Mouse (Mus musculus) large intestine, adult 2 months (tissue): ENCODE measurements around the gene Nexn. TPM values are rescaled to one million over a fixed set of nuclear protein-coding genes. Genes with fewer than 3 reads are reported as not detected.
"Not testable (repeated sequence)": the region's sequence is repeated elsewhere in the genome, so short reads cannot be mapped to it uniquely, and the experiment has no call there.

ENCODE experiments used
- DNase-seq: peaks from one replicate; pipeline ENCODE4 v3.0.0-alpha.2; 2012; ENCODE audit warnings: low read depth, low spot score
- WGBS: fragments of 180-500 bp; shearing (Covaris S2); methylation state at CpG from one replicate; pipeline ENCODE4 v1.1.7; 2018; 5-methylcytosine and 5-hydroxymethylcytosine counted together
- polyA plus RNA-seq: library from polyadenylated mRNA; depleted of rRNA; stranded (reverse); fragments of >200 nt; gene quantifications from 2 replicates; pipeline ENCODE4 v1.2.3, GENCODE M21; 2012

Gene Nexn
- polyA plus RNA-seq, 1 experiment: 0.40 TPM

DNA sequence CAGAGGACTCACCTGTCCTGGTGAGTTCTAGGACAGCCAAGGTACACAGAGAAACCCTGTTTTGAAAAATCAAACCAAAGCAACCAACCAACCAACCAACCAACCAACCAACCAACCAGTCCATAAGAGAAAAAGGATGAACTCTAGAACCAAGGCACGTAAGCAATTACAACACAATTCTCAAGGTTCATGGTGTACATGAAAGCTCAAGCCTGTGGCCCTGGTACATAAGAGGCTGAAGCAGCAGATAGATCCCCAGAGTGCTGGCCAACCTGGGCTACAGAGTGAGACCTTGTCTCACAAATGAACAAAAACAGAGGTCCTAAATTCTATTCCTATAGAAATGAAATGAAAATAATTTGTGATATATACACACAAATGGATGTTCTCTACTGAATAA is 18.2 kb upstream of the Nexn start:
- 97% methylated on average over 1 of the region's 1 CpGs for WGBS
- no peak for DNase-seq

GRCm38 (mm10) chr3:152282126-152282525 is 16.0 kb upstream of the Nexn start:
- WGBS: 62% methylated on average over 3 of the region's 3 CpGs
- no peak for DNase-seq

GRCm38 (mm10) chr3:152278431-152278830 is 12.3 kb upstream of the Nexn start:
- WGBS: 72% methylated on average over 2 of the region's 2 CpGs
- no peak for DNase-seq

DNA sequence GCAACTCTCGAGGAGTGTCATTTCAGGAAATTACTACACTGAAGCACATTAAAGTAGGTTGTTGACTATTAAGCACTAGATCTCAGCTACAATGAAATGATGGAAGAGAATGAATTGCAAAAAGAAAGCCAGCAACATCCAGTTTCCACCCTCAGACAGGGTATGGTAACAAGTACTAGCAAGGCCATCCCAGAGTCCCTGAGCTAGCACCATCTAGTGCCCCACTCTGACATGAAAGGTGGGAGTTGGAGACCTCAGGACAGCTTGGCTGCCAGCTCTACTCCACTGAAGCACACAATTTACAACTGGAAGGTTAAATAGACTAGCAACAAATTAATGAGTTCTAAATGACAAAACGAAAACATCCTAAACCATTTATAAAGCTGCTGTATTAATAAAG is 11.8 kb upstream of the Nexn start:
- WGBS: 91% methylated on average over 2 of the region's 2 CpGs
- no peak for DNase-seq

GRCm38 (mm10) chr3:152276935-152277334 is 10.8 kb upstream of the Nexn start:
- DNase-seq: no peak
- WGBS: 93% methylated on average over 3 of the region's 3 CpGs

DNA sequence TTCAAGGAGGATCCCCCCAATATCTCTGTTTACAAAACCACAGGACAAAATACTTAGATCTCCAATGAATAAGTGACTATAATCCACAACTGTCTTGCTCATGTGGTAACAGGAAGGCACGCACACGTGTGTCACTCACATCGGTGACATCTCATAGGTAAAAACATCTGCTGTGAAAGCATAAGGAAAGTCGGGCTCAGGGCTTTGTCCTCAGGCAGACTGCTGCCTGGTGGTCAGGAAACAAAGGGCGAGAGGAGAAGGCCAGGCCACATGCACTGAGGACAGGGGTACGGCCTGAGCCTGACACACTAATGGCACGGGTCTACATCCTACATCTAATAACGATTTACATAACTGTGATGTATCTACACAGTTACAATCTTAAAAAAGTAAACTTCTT is 8.9 kb upstream of the Nexn start:
- no peak for DNase-seq
- 83% methylated on average over 8 of the region's 8 CpGs for WGBS

GRCm38 (mm10) chr3:152272974-152273685 is 7.0 kb upstream of the Nexn start:
- 92% methylated on average over 20 of the region's 20 CpGs for WGBS
- no peak for DNase-seq

DNA sequence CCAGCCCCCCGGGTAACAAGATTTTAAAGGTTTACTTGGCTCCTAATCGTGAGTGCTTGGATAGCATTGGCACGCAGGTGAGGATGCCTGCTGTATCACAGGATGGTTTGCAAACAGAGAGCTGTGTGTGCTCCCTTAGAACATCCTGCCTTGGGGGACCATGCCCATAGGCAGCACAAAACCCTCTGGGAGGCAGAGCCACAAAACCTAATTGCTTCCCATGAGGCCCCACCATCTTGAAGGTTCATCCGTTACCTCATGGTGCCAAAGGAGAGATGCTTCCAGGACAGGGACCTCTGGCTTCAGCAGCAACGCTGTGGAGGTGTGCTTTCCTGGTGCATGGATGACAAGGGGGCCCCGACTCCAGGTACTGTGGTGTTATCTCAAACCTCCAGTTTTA is 5.7 kb upstream of the Nexn start:
- DNase-seq: no peak
- 83% methylated on average over 6 of the region's 6 CpGs for WGBS

DNA sequence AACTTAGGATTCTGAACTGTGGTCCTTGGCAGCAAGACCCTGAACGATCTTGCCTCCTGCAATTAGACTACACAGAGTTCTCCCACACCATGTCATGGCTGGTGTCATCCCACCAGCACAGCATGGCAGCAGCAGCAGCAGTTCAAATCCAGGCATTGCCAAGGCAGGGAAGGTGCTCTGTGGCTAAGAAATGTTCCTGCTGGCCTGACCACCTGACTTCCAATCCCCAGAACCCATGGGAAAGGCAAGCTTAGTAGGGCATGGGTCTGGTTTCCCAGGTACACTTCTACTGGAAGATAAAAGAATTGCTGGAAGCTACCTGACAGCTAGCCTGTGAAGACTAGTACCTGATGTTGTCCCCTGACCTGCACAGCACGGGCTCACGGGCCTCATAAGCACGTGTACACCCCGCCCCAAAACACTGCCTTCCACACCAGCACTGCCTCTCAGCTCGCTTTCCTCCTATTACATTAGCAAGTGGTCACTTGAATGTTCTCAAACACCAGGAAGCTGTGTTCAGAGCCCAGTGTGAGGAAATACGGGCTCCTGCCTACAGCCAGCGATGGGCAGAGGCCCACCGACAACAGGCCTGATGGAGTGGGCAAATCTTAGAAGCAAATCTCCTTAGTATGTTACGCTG is 5.0 kb upstream of the Nexn start:
- no peak for DNase-seq
- WGBS: 85% methylated on average over 10 of the region's 10 CpGs

DNA sequence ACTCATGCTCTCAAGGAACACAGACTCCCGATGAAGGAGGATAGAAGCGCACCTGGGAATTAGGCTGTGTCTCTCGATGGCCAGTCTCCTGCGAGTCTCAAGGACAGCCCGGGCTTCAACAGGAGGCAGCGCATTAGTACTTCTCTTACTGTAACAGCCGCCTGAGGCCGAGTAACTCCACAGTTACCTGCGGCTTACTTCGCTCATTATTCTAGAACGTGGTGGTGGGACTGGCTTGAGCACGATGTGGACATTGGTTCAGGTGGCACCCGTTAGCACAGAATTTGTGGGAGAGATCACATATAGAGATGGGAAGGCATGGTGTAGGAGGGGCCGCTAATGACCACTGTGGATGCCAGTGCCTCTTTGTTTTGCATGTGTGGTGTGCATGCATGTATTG is 1.9 kb upstream of the Nexn start:
- no peak for DNase-seq
- 91% methylated on average over 14 of the region's 14 CpGs for WGBS

- no peak for DNase-seq
Observed at GRCm38 (mm10) chr3:152265351-152266035, 657 bp downstream of the Nexn start.

GRCm38 (mm10) chr3:152264830-152265229 is 1.3 kb downstream of the Nexn start:
- 42% methylated on average over 12 of the region's 12 CpGs for WGBS
- no peak for DNase-seq

More at GRCm38 (mm10) chr3:152265351-152266035, 657 bp downstream of the Nexn start:
- WGBS: 3% methylated on average over 58 of the region's 63 CpGs

GRCm38 (mm10) chr3:152264374-152264773 is 1.8 kb downstream of the Nexn start:
- no peak for DNase-seq
- WGBS: 30% methylated on average over 10 of the region's 10 CpGs

DNA sequence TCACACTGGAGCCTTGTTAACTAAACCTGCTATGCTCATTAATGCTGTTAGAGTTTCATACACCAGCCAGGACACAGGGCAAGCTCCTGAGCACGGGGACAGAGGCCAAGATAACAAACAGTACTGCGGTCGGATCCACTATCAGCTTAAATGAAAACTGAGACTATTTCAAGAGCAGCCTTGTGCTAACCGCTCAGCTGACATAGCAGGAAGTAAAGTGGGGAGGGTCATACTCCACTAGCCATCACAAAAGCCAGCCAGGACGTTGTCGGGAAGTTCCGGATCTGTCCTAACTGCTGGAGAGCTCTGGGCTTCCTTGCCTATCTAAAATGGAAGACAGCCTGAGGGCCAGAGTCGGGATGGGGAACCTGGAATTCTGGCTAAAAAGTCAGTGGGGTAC is 4.2 kb downstream of the Nexn start:
- WGBS: 37% methylated on average over 8 of the region's 8 CpGs
- no peak for DNase-seq

GRCm38 (mm10) chr3:152261436-152261835 is 4.7 kb downstream of the Nexn start:
- 32% methylated on average over 8 of the region's 8 CpGs for WGBS
- DNase-seq: no peak

GRCm38 (mm10) chr3:152260362-152260761 is 5.8 kb downstream of the Nexn start:
- DNase-seq: no peak
- 95% methylated on average over 1 of the region's 1 CpGs for WGBS

GRCm38 (mm10) chr3:152259409-152259808 is 6.7 kb downstream of the Nexn start:
- DNase-seq: not testable (repeated sequence)
- WGBS: 11% methylated on average over 9 of the region's 9 CpGs

DNA sequence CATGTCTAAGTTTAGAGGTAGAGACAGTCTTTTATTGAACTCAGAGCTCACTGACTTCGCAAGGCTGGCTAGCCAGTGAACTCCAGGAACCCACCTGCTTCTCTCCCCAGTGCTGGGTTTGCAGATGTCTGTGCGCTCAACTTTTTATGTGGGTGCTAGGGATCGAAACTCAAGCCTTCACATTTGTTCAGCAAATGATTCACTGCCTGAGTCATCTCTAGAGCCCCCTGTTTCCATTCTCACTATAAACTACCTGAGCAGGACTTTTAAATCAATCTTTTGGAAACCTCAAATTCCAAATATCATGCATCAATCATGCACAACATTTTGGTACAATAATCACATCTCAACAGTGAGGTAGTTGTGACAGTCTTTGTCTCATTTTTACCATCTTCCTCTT is 8.6 kb downstream of the Nexn start:
- no peak for DNase-seq
- 79% methylated on average over 3 of the region's 3 CpGs for WGBS

DNA sequence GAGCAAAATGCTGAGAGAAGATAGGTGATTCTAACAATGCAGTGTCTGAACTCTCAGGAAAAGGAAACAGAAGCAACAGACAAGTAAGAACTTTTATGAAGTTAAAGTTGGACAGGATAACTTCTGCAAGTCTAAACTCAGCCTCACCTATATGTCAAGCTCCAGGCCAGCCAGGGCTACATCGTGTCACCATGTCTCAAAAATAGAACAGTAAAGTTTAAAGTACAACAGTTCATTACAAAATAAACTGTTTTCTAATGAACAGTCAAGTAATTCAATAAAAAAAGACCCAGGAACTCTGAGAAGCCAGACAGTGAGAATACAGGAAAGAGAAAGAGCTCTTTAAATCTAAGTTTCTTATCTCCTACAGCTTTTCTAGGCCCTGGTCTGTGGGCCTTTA is 15.7 kb downstream of the Nexn start:
- WGBS: 62% methylated on average over 1 of the region's 1 CpGs
- DNase-seq: no peak

GRCm38 (mm10) chr3:152247708-152248107 is 18.4 kb downstream of the Nexn start:
- DNase-seq: no peak
- WGBS: 85% methylated on average over 12 of the region's 12 CpGs
